Mouse (Mus musculus): Measurements from ENCODE around the gene Cyp4f14.
"Not testable (repeated sequence)": the region's sequence is repeated elsewhere in the genome, so short reads cannot be mapped to it uniquely, and the experiment has no call there.

Gene Cyp4f14

GRCm38 (mm10) chr17:32891239-32892180, 25.6 kb downstream of the Cyp4f14 start, which contains the start of gene Zfp870:
TSS of gene Zfp870 (minus strand) at chr17:32891642.
- DNase-seq: peak; percentile 88 to 93

GRCm38 (mm10) chr17:32890852-32891238, 26.3 kb downstream of the Cyp4f14 start:
- DNase-seq: no peak

- no peak for DNase-seq
Measured at GRCm38 (mm10) chr17:32889611-32890010, 27.5 kb downstream of the Cyp4f14 start.

- DNase-seq: no peak
Measured at GRCm38 (mm10) chr17:32880320-32881218, 36.6 kb downstream of the Cyp4f14 start.

GRCm38 (mm10) chr17:32878773-32879172, 38.4 kb downstream of the Cyp4f14 start:
- DNase-seq: no peak

- DNase-seq: peak; percentile 3 to 8
Measured at GRCm38 (mm10) chr17:32877471-32878171, 39.5 kb downstream of the Cyp4f14 start.

- DNase-seq: no peak
Measured at GRCm38 (mm10) chr17:32872696-32873095, 44.4 kb downstream of the Cyp4f14 start.

GRCm38 (mm10) chr17:32872091-32872490, 45.1 kb downstream of the Cyp4f14 start:
- DNase-seq: no peak

- DNase-seq: no peak
Measured at GRCm38 (mm10) chr17:32871483-32871882, 45.7 kb downstream of the Cyp4f14 start.

- DNase-seq: not testable (repeated sequence)
Measured at GRCm38 (mm10) chr17:32867266-32867665, 49.9 kb downstream of the Cyp4f14 start.

GRCm38 (mm10) chr17:32856713-32857112, 60.4 kb downstream of the Cyp4f14 start:
- DNase-seq: not testable (repeated sequence)
